Mouse (Mus musculus) megakaryocyte progenitor cell, adult 5-6 weeks (primary cell): ENCODE results near the gene Emc6. TPM values are rescaled to one million over a fixed set of nuclear protein-coding genes. Genes with fewer than 3 reads are reported as not detected.

ENCODE experiments used
- ATAC-seq: replicated peaks from 2 replicates; pipeline ENCODE4 v1.8.0; 2016; ENCODE audit warnings: mild to moderate bottlenecking, moderate TSS enrichment, inconsistent platforms; ENCODE audit not compliant: poor library complexity
- total RNA-seq, 2 experiments: library from RNA; stranded (forward) in 1 of 2; stranded (reverse) in 1 of 2; fragments of 157-497, 149-512 nt in 1 of 2; fragments of 200-1000 nt in 1 of 2; gene quantifications; 2 replicates each; pipeline versions ENCODE4 v1.2.3 to v1.2.4; 2015 to 2017

The Emc6 gene
- total RNA-seq, 2 experiments from 2014 or later = 60.2 to 81.7 TPM

- ATAC-seq = peak; percentile 55
Measured at GRCm38 (mm10) chr11:73177509-73177875, 655 bp upstream of the Emc6 start.

- ATAC-seq = no peak
Measured at GRCm38 (mm10) chr11:73176186-73176585, 651 bp downstream of the Emc6 start.

DNA sequence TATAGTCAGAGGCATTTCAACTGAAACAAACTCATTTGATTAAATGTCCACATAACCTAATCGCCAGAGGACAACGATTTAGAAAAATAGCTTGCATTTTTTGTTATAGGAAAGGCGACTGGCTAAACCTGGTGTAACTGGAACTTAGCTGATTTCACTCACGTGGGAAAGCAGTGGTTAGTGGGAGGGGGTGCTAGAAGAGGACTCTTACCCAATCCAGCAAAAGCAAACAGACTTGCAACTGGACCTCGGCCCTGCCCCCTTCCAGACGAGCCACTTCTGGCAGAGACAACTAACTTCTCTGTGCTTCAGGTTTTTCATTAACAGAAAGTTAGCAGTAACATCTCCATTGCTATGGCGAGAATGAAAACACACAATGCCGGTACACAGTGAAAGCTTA, 1.2 kb downstream of the Emc6 start:
- ATAC-seq = peak; percentile 20; the same call in 1 of the 2 replicates

DNA sequence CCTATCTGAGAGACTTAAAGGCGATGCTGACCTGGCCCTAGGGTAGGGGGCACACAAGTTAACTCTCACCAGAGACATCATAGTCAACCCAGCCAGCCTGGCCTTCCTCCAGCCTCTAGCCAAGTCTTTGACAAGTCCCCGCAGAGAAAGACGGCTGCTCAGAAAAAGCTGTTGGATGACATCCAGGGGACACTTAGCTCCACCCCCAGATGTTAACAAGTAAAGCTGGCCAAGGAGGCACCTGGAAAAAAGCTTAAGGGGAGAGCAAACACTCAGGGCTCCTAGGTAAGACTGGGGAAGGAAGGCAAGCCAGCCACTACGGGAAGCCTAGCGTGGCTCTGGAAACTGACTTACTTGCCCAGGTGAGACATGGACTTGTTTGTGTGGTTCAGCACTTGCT, 4.7 kb downstream of the Emc6 start:
- no peak for ATAC-seq

DNA sequence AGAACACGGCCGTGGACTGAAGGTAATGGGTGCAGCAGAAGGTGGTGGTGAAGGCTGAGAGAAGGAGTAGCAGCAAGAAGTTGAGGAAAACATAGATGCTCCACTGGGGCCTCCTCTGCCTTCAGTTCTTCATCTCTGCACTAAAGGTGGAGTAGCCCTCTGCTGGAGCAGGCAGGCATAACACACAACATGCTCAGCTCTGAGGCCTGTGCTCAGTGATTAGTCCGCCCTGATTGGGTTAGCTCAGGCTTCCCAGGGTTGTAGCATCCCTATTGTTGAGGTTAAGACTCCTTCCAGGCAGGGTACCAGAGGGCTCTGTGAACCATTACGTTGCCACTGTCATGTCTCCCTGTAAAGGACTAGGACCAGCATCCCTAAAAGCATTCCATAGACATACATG, 7.6 kb downstream of the Emc6 start:
- peak; percentile 91 for ATAC-seq

DNA sequence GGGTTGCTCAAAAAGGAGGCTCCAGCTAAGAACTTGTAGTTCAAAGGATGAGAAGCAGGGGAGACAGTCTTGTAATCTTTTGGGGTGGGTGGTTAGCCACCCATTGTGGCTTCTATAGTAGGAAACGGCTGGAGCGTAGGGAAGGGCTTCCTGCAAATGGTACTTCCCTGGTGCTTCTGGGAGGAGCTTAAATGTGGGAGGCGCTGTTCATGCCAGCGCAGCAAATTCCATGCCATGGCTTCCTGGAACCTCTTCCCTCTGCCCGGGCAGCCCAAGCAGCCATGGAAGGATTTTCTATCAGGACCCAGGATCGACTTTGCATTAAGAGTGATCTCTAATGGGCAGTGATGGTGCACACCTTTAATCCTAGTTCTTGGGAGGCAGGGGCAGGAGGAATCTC, 8.3 kb downstream of the Emc6 start:
- ATAC-seq = no peak

GRCm38 (mm10) chr11:73168071-73168470, 8.8 kb downstream of the Emc6 start:
- ATAC-seq = no peak

GRCm38 (mm10) chr11:73162284-73162683, 14.6 kb downstream of the Emc6 start:
- 0 out of 2 replicates have a peak, but pooled peaks have one; percentile 35 for ATAC-seq

GRCm38 (mm10) chr11:73161616-73162015, 15.2 kb downstream of the Emc6 start:
- no peak for ATAC-seq

GRCm38 (mm10) chr11:73160811-73161200, 16.0 kb downstream of the Emc6 start:
- no peak for ATAC-seq

DNA sequence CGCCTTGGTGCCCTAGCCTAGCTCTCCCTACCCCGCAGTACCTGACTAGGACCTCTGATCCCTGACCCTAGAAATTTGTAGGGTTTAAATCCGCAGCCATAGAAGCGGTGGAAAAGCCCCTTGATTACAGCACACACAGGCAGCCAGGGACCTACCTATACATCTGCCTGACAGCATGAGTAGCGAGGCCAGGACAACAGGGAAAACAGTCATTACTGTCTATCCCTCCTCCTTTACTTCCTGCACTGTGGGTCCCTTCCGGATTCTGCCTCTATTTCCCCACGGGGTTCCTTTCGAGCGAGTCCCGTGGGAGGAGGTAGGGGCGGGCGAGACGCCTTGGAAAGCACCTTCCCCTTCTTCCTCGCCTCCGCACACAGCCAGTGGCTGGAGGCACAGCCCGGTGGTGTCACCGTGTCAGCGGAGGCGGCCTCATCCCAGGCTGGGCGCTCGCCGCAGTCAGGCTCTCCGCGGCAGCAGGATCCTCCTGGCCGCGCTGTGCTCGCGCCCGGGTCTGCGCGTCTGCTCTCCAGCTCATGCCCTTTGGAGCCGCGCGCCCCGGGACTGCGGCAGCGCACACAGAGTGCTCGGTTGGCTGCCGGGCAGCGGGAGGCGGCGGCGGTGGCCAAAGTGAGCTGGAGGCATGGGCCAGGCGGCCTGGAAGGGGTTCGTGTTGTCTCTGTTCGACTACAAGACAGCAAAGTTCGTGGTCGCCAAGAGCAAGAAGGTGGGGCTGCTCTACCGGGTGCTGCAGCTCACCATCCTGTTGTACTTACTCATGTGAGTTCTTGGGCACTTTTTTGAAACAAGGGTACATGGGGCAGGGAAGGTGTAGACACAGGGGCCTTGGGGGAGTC, 16.7 kb downstream of the Emc6 start, which contains the start of gene P2rx5:
TSS of gene P2rx5 (plus strand) at position 465 of the 854 bp plus-strand sequence.
- ATAC-seq = peak; percentile 70

DNA sequence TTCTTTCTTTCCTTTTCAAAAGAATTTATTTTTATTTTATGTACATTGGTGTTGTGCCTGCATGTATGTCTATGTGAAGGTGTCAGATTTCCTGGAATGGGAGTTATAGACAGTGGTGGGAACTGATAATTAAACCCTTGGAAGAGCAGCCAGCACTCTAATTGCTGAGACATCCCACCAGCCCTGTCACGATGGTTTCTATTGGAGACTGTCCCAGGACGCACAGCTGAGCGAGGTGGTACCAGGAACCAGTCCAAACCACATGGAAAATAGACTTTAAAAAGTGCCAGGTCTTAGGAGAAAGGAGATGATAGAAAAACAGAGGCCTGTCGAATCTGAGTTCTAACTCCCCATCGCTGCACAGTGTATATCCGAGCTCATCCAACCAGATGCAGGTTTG, 21.8 kb downstream of the Emc6 start:
- no peak for ATAC-seq

GRCm38 (mm10) chr11:73148209-73148608, 28.6 kb downstream of the Emc6 start:
- ATAC-seq = no peak

- ATAC-seq = no peak
Measured at GRCm38 (mm10) chr11:73146975-73147365, 29.9 kb downstream of the Emc6 start.

- no peak for ATAC-seq
Measured at GRCm38 (mm10) chr11:73146026-73146974, 30.5 kb downstream of the Emc6 start.

DNA sequence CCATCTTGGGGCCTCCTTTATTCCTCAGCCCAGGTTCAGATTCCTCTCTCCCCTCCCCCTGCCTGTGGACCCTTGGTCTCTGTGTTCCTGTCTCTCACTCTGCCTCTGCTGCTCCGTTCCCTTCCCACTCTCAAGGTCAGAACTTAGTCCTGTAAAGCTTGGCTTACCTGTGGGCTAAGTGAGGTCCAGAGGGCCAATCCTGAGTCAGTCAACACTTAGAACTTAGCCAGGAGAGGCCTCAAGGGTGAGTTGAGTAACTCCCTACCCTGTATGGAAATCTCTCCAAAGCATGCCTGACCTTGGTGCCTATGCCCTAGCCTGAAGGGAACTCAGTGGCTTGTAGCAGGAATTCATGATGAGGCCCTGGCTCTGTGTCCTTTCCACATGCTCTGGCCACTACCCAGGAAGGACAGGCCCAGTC, 32.6 kb downstream of the Emc6 start:
- ATAC-seq = no peak

- peak; percentile 96 for ATAC-seq
Measured at GRCm38 (mm10) chr11:73137591-73138501, 39.0 kb downstream of the Emc6 start, which contains the start of gene Haspin. Gene Haspin (minus strand): TSS chr11:73138294.

DNA sequence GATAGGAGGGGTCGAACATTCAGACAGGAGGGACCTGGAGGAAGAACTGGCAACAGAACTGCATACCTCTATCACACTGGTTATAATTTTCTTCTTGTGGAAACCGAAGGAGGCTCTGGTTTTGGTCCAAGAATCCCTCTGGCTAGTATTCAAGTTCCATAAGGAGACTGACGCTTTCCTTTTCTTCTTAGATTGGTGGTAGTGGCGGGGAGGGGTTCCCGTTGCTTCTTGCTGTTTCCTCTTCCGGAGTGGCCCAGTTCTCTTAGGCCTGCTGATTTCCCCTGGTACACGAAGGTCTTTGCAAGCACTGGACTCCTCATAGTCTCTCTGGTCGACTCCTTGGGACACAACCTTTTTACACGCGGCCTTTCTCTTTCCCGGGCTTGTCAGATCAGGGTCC, 39.7 kb downstream of the Emc6 start:
- no peak; the same call in 1 of the 2 replicates for ATAC-seq

DNA sequence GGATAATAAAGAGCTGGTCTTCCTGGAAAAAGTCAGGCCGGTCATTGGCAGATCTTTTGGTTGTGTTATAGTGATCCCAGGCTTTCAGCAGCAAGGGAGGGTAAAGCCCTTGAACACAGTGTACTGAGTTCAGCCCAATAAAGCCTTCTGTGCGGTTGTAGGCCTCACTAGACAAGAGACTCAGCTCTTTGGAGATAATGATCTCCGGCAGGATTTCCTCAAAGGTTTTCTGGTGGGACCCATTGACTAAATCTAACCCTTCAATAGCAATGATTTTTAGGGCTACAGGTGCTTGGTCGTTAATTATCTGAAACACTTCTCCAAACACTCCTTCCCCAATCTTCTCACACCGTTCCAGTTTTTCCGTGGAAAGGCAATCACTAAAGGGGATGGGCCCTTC, 40.2 kb downstream of the Emc6 start:
- ATAC-seq = no peak

DNA sequence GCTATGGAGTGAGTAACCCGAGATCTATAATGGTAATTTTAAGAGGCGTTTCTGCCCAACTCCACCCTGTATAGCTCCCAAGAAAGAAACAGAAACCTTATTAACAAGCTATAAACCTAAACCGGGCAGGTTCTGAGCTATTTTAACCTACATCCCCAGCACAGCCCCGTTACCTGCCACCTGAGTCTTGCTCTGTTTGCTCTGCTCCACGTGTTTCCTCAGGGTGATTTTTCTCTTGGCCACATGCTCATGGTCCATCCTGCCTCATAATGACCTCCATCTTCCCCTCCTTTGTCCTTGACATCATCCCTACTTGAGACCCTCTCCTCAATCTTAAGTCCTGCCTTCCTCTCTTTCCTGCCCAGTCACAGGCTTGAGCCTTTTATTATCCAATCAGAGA, 42.6 kb downstream of the Emc6 start:
- no peak for ATAC-seq
